Mouse (Mus musculus) kidney, adult 18-20 months (tissue): ENCODE data around the gene Sec22b.

Experiments used
- DNase-seq: peaks from one replicate; pipeline ENCODE4 v3.0.0; 2021

The Sec22b gene

DNA sequence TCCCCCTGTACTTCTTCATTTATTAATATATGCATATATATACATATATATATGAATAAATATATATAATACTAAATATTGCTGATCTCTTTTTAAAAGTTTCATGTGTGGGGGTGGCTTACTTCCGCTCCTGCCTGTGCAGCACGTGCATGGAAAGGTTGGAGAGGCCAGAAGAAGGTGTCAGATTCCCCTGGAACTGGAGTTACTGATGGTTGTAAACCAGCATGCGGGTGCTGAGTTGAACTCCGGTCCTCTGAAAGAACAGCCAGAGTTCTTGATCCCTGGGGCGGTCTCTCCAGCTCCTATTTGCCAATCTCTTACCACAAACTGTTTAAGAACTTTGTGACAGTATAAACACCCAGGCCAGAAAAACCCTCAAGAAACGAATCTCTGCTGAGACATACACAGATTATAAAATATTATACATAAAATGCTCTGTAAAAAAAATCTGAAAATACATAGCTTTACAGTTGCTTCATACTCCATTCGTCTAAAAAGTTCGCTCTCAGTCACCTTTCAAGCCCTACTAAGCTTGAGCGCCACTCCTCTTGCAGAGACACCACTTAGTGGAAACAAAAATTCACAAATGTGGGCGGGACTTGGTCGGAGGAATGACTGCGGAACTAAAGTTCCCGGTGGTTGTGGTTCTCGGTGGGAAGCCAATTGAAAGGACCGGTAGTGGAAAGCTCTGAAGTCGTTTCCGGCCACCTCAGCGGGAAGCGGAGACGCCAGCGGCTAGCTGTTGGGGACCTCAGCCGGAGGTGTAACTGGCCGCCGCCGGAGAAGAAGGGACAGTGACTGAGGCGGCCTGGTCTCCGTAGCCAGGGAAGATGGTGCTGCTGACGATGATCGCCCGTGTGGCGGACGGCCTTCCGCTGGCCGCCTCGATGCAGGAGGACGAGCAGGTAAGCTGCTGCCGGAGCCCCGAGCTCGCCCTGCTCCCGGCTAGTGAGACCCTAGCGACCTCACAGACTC, at the start of gene Sec22b:
Gene Sec22b, plus strand, starts transcription at position 675 of the 975 bp plus-strand sequence.
- peak; percentile 94 for DNase-seq

DNA sequence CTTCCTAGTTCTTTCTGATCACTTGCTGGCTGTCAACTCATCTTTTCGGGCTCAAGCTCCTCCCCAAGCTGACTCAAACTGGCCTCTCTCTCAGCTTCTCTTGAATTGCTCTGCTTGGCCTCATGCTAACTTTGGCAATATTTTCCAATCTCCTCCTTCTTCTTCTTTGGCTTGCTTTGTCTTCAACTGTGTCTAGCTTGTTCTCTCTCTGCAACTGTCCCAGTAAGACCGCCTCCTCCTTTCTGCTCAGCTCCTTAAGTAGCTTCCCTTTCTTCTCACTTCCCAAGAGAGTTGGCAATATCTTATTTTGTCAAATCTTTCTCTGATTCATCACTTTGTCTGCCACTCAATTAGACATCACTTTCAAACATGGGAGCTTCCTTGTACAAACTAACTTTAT, 49.2 kb upstream of the Sec22b start:
- DNase-seq = no peak

DNA sequence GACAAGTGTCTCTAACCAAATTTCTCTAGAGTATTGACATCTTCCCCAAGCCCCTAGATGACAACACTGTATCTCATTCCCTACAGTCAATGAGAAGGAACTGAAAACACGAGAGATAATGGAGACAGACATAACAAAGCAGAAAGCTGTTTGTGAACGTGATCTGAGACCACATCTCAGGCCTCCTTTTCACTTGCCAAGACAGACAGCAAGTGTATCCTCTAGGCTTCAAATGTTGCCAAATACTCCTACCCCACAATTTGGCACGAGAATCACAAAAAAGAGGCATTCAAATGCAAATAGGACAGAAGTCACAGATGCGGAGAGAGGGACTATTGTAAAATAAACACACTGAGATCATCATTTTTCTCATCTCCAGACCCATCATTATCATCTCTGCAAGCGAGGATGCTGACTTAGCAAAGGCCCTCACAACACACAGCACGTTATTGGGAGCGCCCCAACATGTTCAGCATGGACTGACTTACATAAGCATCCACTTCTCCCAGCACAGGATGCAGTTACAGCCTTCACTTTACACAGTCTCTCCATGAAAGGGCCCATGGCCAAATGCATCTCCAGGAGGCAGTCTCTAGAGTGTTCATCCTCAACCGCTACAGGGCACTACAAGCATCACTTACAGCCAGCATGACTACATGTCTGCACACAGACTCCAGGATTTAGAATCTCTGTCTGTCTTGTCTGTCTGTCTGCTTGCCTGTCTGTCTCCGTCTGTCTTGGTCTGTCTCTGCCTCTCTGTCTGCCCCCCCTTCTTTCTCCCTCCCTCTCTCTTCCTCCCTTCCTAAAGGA, 46.2 kb upstream of the Sec22b start:
- no peak for DNase-seq

DNA sequence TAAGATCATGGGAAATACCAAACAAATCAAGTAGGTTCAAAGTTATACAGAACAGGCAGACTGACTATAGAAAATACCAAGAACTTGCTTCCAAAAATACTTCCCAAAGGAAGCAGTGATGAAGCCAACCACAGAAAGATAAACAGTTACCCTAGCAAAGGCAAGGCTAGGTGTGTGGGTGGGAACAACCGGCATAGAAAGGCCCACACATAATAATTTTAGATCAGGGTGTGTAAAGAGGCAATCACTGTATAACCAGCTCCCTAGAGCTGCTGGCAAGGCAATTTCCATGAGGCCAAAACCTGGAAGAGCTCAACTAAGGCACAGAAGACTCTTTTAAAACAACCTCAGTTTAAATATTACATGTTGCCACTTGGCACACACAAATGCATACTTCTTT, 41.6 kb upstream of the Sec22b start:
- no peak for DNase-seq

DNA sequence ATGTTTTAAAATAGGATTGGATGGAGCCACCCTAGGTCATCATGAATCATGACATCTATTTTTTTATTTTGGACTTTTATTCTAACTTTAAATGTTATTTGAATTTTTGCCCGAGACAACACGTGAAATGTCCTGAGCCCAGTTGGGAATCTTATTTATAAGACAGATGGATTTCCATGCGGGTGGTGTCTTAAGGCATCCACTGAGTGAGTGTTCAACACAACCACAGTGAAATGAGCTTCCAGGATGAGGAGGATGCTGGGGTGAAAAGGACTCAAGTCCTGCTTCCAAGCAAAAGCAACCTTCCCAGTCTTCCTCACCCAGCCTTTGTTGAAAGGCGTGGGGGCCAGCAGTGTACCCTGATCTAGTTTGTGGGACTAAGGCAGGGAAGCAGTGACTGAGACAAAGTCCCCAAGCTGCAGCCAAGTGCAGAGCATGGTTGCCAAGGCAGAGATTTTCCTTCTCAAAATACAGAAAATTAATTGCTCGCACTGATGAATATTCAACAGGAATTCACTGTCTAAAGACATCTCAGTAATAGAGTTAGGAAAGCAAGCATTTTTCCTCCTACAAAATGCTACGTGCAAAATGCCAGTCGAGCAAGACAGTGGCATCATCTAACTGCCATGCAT, 40.1 kb upstream of the Sec22b start:
- no peak for DNase-seq

DNA sequence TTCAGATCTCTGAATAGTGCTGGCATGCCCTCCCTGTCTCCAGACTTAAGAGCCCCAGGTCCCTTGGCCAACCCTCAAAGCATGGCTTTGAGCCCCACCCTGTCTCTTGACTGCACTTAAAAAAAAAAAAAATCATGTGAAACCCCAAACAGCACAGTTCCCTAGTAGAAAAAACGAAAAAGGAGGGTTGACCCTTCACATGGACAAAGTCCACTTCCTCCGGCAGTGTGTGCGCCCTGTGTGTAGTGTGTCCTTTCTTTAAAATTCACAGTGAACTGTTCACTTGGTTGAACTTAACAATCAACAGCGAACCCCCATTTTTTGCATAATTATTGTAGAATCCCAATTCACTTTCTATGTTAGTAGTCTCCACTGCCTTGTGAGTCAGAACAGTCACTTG, 34.3 kb upstream of the Sec22b start:
- no peak for DNase-seq

DNA sequence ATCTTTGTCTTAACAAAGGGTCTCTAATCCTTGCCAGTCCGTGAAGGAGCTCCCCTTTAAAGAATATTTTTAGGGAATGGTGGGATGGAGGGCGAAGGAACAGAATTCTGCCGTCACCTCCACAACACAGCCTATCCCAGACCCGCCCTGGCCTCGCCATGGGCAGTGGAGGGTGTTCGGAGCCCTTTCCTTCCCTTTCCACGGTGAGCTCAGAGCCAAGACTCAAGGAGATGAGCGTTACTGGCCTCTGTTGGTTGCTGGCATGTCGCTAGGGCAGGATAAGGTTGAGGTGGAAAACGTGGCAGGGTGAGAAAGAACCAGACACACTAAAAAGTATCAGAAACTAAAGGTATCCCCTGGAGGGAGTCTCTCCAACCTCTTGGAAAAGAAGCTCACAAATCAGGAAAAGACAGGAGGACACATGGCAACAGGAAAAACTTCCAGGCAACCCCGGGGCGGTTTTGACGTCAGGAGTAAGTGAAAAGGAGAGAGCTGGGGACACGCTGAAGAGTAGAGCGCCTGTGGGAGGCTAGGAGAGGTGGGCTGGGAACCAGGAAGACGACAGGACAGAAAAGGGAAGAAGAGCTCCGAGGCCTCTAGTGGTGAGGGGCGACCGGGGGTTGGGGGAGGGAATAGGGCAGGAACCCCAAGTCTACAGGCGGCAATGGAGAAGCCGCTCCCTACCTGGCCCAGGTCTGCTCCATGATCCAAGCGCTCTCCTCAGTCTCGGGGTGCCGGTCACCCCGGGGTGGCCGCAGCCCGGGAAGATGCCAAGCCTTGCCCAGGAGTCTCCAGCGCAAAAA, 33.6 kb upstream of the Sec22b start:
- peak; percentile 29 for DNase-seq

DNA sequence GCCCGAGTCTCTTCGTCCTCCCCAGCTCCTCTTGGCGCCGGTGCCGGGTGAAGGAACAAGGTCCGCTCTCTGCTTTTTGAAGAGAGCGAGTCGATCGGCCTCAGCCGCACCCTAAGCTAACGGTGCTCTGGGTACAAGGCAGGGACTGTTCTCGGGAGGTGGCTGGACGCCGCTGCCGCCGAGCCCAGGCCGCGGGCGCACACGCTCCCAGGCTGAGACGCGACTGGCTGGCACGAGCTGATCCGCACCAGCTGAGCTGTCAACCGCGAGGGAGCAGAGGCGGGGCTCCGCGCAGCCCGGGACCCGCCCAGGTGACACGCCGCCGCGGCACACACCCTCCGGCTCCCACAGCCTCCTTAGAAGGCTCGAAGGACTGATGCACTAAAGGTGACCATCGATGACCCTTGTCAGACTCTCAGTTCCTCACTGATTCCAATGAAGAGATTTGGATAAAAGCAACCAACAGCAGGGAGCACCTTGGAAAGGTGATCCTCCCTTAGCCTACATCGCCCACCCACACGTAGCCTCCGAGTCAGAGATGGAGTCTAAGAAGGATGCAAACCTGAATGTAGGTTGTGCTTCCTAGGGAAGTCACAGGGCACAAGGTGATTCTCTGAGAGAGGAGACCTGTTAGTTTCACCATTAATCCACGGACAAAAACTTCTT, 32.8 kb upstream of the Sec22b start:
- DNase-seq = peak; percentile 77

DNA sequence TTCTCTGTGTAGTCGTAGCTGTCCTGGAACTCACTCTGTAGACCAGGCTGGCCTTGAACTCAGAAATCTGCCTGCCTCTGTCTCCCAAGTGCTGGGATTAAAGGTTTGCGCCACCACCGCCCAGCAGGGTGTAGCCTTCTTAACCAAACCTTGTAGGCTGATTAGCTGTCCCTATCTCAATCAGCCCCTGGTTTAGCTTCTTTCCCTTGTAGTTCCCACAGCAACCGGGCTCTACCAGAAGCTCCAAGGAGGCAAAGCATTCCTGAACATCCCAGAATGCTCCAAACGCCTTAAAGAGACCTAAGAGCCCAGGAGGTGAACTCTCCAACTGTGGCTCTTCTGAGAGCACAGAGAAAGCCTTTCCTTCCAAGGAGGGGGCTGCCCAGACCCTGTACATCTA, 32.3 kb upstream of the Sec22b start:
- no peak for DNase-seq

DNA sequence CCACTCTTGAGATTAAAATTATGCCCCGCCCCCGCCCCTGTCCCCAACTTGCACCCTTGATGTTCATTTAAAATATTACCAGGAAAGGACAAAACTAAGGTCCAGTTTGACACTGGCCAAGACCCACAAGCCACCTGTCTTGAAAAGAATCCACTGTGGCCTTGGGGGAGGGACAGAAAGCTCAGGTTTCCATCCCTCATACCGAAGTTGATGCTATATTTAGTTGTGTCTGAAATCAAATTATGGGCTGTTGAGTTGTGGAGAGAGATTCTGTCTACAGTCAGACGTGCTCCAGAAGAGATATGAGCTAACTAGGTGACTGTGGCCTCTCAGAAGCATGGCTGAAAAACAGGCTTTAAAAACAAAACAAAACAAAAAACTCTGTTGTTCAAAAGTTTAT, 31.3 kb upstream of the Sec22b start:
- DNase-seq = no peak

DNA sequence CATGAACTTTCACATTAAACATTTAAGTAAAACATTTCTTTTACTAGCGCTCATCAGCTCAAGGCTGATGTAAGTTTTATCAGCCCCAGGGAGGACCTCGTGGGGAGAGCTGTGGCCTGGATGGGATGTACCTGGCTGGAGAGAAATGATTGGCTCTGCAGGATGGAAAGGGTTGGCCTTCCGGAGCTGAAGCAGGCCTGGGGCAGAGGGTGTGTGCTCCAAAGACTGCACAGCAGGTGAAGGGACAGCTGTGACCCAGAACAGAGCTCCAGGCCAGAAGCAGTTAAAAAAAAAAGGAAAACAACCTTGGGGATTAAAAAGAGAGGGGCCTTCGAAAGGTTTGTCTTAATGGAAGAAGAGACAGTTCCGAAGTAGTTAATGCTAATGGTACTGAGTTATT, 26.2 kb upstream of the Sec22b start:
- no peak for DNase-seq

DNA sequence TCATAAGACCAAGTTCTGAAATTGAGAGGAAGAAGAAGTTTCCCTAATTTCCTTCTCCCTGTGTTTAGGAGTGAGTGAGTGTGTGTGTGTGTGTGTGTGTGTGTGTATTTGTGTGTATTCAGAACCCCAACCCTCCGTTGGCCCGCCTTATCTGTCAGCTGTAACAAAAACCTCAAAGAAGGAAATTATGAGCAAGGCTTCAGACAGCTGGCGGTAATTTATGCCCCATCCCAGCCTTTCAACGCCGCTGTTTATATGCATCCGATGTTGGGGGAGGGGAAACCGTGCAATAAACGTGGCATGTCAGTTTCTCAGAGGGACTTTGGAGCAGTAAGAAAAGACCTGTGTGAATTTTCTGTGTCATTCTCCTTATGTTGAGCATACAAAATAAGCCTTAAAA, 24.7 kb upstream of the Sec22b start:
- DNase-seq = no peak

DNA sequence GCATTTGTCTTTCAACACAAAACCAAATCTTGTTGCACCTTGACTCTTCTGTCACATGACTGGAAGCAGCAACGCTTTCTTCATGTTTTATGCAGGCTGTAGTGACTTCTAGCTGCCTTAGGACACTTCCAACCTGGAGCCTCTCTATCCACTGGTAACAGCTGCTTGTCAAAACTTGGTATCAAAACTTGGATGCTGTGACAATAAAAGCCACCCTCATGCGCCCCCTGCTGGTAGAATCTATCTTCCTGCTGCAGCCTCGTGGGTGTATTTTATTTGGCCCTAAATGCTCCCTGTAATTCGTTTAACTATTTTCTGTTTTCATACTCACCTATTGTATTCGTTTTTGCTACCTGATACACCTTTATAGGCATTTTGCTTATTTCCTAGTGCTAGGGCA, 21.8 kb upstream of the Sec22b start:
- DNase-seq = peak; percentile 82

DNA sequence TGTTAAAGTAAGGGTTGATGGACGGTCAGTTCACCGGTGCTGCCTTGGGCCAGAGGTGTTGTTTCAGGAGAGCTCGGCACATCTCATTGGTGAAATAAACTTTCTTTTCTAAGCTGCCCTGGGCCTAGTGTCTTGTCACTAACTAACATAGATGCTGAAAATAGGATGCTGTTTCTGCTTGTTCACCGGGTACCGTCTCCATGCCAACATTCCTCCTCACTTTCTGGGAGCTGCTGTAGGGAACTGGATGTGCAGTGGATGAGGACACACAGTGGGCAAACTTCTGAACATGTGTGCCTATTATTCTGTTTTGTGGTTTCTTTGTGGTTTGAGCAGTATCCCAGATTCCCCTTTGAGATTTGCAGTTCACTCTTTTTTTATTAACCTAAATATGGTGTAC, 19.4 kb upstream of the Sec22b start:
- no peak for DNase-seq

DNA sequence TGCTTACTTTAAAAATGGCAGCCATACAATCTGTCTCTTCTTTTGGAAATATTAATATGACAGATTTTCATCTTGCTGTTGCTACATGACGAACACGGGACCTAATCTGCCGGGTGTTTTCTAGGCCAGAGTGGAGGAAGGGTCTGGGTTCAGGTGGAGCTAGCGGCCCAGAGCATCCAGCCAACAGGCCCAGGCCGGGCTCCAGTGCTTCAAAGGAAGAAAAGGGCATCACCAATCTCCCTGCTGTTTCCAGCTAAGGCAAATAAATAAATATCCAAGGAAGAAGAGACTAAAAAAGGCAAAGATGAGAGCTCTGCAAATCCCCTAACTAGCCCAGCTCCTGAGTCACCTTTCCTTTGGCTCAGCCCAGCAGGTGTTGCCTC, 13.2 kb upstream of the Sec22b start:
- no peak for DNase-seq

DNA sequence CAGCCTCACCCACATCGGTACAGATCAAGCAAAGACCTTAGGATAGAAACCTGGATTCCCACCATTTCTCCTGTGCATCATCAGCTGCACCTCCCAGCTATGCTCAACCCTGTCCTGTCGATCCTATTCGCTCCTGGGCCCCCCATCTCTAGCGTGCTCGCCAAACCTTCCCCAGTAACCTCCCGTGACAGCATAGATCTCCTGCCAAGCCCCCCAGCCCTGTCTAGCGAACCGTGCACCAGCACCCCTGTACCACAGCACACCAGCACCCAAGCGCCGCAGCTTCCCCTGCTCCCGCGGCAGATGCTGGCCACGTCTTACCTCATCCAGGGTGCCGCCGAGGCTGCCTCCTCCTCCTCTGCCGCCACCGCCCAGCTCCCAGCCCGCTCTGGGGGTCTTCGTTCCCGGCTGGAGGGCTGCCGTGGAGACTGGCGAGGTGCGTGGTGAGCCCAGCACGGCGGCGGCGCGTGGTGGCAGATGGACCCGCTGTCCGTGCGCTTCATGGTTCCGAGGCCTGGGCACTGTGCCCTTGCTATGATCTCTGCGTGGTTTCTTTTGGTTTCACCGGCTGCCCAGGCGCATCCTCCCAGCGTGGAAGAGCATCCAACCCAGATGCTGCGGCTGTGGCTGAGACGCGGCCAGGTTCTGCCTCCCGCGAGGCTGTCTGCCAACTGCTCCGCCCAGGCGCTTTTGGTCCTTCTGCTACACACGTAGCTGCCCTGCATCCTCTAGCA, 12.7 kb upstream of the Sec22b start, which contains the start of gene Pde4dip:
Gene Pde4dip, minus strand, starts transcription at position 540 of the 734 bp plus-strand sequence.
- no peak for DNase-seq

DNA sequence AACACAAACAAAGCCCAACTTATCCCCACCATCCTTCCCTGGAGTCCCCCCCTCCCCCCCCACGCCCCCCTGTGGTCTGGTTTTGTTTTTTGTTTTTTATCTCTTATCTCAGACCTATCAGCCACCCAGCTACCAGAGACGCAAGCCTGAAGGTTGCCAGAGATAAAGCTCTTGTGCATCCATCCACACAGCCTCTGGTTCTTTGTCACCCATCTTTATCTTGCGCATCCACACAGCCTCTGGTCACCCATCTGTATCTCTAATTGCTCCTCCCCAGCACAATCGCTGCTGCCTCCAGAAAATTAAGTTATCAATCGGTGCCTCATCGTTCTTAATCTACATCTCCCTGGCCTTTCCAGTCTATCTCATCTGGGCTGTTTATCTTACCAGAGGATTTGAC, 10.8 kb upstream of the Sec22b start:
- no peak for DNase-seq

DNA sequence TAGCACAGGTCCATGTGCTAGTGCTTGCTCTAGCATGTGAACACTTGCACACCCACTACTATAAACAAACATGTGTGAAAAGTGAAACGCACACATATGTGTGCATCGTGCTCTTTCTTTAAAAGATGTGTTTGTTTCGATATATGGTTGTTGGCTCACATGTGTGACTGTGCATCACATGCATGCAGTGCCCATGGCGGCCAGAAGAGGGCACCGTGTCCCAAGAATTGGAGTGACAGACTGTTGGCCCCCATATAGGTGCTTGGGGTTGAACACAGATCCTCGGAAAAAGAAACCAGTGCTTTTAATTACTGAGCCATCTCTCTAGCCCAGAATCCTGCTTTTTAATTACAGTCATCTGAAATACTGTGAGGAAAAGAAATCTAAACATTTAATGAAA, 6.3 kb upstream of the Sec22b start:
- DNase-seq = peak; percentile 49

DNA sequence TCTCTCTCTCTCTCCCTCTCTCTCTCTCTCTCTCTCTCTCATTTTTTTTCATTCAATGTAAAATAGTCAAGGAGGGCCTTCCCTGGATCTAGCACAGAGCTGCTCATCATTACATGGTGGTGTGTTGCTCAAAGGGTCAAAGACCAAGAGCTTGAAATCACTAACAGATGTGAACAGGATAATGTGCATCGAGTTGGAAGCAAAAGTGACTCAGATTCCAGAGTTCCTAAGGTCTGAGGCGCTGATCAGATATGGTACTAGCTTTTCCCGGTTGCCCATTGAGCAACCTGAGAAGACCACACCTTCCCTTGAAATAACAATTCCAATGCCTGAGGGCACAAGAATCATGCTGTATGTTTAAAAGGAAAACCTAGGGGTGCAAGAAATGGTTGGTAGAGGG, 2.6 kb upstream of the Sec22b start:
- no peak for DNase-seq

DNA sequence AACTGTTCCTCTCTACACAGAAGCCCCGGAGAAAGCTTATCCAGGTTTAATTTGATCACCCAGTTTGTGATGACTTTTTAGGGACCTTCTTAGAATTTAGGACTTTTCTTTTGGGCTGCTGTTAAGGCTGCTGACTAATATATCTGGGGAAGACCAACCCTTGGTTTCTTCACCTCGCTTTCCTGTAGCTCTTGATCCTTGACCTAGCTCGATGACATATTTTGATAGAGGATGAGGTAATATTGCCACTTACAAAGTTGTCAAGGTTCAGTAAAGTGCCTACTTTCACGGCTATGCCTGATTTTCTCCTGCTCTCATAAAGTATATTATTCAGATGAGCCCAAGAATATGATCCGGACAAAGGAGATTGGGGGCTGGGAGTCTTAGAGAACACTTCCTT, 596 bp downstream of the Sec22b start:
- no peak for DNase-seq

DNA sequence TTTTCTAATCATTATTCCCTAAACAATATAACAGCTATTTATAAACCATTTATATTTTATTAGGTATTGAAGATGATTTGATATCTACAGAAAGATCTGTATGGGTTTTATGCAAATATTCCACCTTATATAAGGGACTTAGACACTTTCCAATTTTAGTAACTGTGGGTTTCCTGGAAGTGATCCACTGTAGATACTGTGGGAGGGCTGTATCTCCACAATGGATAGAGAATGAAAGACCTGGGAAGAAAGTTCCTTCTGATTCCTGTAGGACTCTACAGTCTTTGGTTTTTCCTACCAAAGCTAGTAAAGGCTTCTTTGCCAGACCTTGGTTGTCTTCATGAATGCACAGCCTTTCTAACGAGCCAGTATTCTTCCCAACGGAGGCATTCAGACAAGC, 8.7 kb downstream of the Sec22b start:
- no peak for DNase-seq
